Mouse (Mus musculus) lung, postnatal 25 days (tissue): ENCODE results near the gene Ten1.

ENCODE experiments used
- DNase-seq: peaks from one replicate; pipeline ENCODE4 v3.0.0; 2022; ENCODE audit warnings: low spot score

The Ten1 gene

GRCm38 (mm10) chr11:116198639-116199531, at the start of gene Ten1, which contains the start of gene Acox1:
Gene Ten1, plus strand, starts transcription at chr11:116198855.
Gene Acox1, minus strand, starts transcription at chr11:116199045.
- peak; percentile 98 for DNase-seq

GRCm38 (mm10) chr11:116149341-116149740, 49.3 kb upstream of the Ten1 start:
- no peak for DNase-seq

GRCm38 (mm10) chr11:116150960-116151359, 47.7 kb upstream of the Ten1 start:
- no peak for DNase-seq

GRCm38 (mm10) chr11:116161312-116161711, 37.3 kb upstream of the Ten1 start:
- no peak for DNase-seq

GRCm38 (mm10) chr11:116162146-116162545, 36.5 kb upstream of the Ten1 start:
- DNase-seq: no peak

GRCm38 (mm10) chr11:116163002-116163401, 35.7 kb upstream of the Ten1 start:
- DNase-seq: no peak

GRCm38 (mm10) chr11:116167232-116167631, 31.4 kb upstream of the Ten1 start:
- no peak for DNase-seq

- peak; percentile 96 for DNase-seq
These were observed 30.7 kb upstream of the Ten1 start, which contains the start of gene Fbf1 for GRCm38 (mm10) chr11:116167884-116168439. Gene Fbf1, minus strand, starts transcription at chr11:116168166.

GRCm38 (mm10) chr11:116169214-116169613, 29.4 kb upstream of the Ten1 start:
- no peak for DNase-seq

- DNase-seq: no peak
These were observed 28.5 kb upstream of the Ten1 start for GRCm38 (mm10) chr11:116170003-116170800.

GRCm38 (mm10) chr11:116171959-116172358, 26.7 kb upstream of the Ten1 start:
- no peak for DNase-seq

- DNase-seq: no peak
These were observed 23.7 kb upstream of the Ten1 start for GRCm38 (mm10) chr11:116174775-116175448.

GRCm38 (mm10) chr11:116176010-116176409, 22.6 kb upstream of the Ten1 start:
- no peak for DNase-seq

GRCm38 (mm10) chr11:116178411-116179121, 20.1 kb upstream of the Ten1 start:
- peak; percentile 62 for DNase-seq

GRCm38 (mm10) chr11:116185836-116186235, 12.8 kb upstream of the Ten1 start:
- DNase-seq: no peak

GRCm38 (mm10) chr11:116186360-116186759, 12.3 kb upstream of the Ten1 start:
- no peak for DNase-seq

- DNase-seq: no peak
These were observed 11.3 kb upstream of the Ten1 start for GRCm38 (mm10) chr11:116187226-116187930.

GRCm38 (mm10) chr11:116194619-116195018, 4.0 kb upstream of the Ten1 start:
- DNase-seq: no peak

- DNase-seq: no peak
These were observed 3.4 kb upstream of the Ten1 start for GRCm38 (mm10) chr11:116195252-116195651.

GRCm38 (mm10) chr11:116196336-116196735, 2.3 kb upstream of the Ten1 start:
- no peak for DNase-seq
